Mouse (Mus musculus) stomach, embryonic 15.5 days (tissue): ENCODE measurements at regions not wholly inside any gene's neighbourhood (a gene's known extent, or its start where the extent isn't known, plus 50 kb on each side); places are given as distances from the start of the nearest gene placed in this dataset.

Source experiments
- ATAC-seq: fragments of 200-750 bp; cut with Nextera tagmentation; 2 replicates; pipeline ENCODE4 v1.8.0; 2017; ENCODE audit warnings: low read depth, moderate number of reproducible peaks, moderate TSS enrichment; ENCODE audit not compliant: insufficient read depth, low FRiP score
- H3K27ac ChIP-seq: fragments of 300-500 bp; sonication (generic); 2 replicates; pipeline ENCODE4 v1.5.1; 2015; ENCODE audit warnings: mild to moderate bottlenecking, inconsistent platforms
- H3K27me3 ChIP-seq: fragments of 300-500 bp; sonication (generic); replicated peaks from 2 replicates; pipeline ENCODE4 v1.6.1; 2015; ENCODE audit warnings: inconsistent platforms
- H3K36me3 ChIP-seq: fragments of 300-500 bp; sonication (generic); 2 replicates; pipeline ENCODE4 v1.6.1; 2015; ENCODE audit warnings: inconsistent platforms
- H3K4me1 ChIP-seq: fragments of 300-500 bp; sonication (generic); 2 replicates; pipeline ENCODE4 v1.6.1; 2015; ENCODE audit warnings: inconsistent platforms
- H3K4me2 ChIP-seq: fragments of 300-500 bp; sonication (generic); 2 replicates; pipeline ENCODE4 v1.6.1; 2015; ENCODE audit warnings: mild to moderate bottlenecking, inconsistent platforms
- H3K4me3 ChIP-seq: fragments of 300-500 bp; sonication (generic); replicated peaks from 2 replicates; pipeline ENCODE4 v1.5.1; 2015; ENCODE audit warnings: inconsistent platforms
- H3K9ac ChIP-seq: fragments of 300-500 bp; sonication (generic); 2 replicates; pipeline ENCODE4 v1.6.1; 2015; ENCODE audit warnings: inconsistent platforms
- H3K9me3 ChIP-seq: fragments of 300-500 bp; sonication (generic); 2 replicates; pipeline ENCODE4 v1.6.1; 2016; ENCODE audit warnings: inconsistent platforms
- WGBS: fragments of 180-500 bp; shearing (Covaris S2); methylation state at CpG from one replicate; pipeline ENCODE4 v1.1.7; 2015; 5-methylcytosine and 5-hydroxymethylcytosine counted together

GRCm38 (mm10) chr8:126727068-126727467 is 133.3 kb upstream of the Irf2bp2 start:
- Histone ChIP-seq H3K36me3 (no peaks in the 10 kb centered on the region), H3K27ac (no peak overlapping the region), H3K4me2 (no peak overlapping the region), H3K4me1 (peaks cover 5% of the 10 kb centered on the region; the same call in 1 of the 2 replicates), H3K9ac (no peak overlapping the region), H3K27me3 (no peaks in the 10 kb centered on the region), H3K4me3 (no peak overlapping the region), H3K9me3 (no peaks in the 10 kb centered on the region)
- WGBS: 94% methylated on average over 2 of the region's 2 CpGs
- ATAC-seq: no peak

GRCm38 (mm10) chr8:126723259-126724122 is 129.7 kb upstream of the Irf2bp2 start:
- H3K4me3 ChIP-seq: no peak overlapping the region
- H3K27ac ChIP-seq: no peak overlapping the region
- ATAC-seq: no peak
- WGBS: 79% methylated on average over 9 of the region's 9 CpGs
- H3K36me3 ChIP-seq: no peaks in the 10 kb centered on the region
- H3K4me2 ChIP-seq: no peak overlapping the region
- no peak overlapping the region for H3K9ac ChIP-seq
- no peaks in the 10 kb centered on the region for H3K9me3 ChIP-seq
- peaks cover 9% of the 10 kb centered on the region; the same call in 1 of the 2 replicates for H3K4me1 ChIP-seq
- H3K27me3 ChIP-seq: no peaks in the 10 kb centered on the region

GRCm38 (mm10) chr8:126721621-126722020 is 127.8 kb upstream of the Irf2bp2 start:
- Histone ChIP-seq H3K36me3 (no peaks in the 10 kb centered on the region), H3K9ac (no peak overlapping the region; the same call in 1 of the 2 replicates), H3K4me1 (peaks cover 9% of the 10 kb centered on the region; the same call in 1 of the 2 replicates), H3K27ac (0 out of 2 replicates have a peak overlapping the region, but pooled peaks have one; percentile 21), H3K27me3 (no peaks in the 10 kb centered on the region), H3K4me2 (no peak overlapping the region), H3K4me3 (no peak overlapping the region), H3K9me3 (no peaks in the 10 kb centered on the region)
- no peak; the same call in 1 of the 2 replicates for ATAC-seq
- WGBS: 56% methylated on average over 10 of the region's 10 CpGs

- Histone ChIP-seq H3K27me3 (no peaks in the 10 kb centered on the region), H3K36me3 (no peaks in the 10 kb centered on the region), H3K27ac (peak overlapping the region; percentile 21; the same call in 1 of the 2 replicates), H3K9ac (no peak overlapping the region), H3K4me2 (no peak overlapping the region), H3K4me1 (peaks cover 9% of the 10 kb centered on the region; the same call in 1 of the 2 replicates), H3K9me3 (no peaks in the 10 kb centered on the region), H3K4me3 (no peak overlapping the region)
- ATAC-seq: peak; percentile 48
- WGBS: 81% methylated on average over 4 of the region's 4 CpGs
Observed at GRCm38 (mm10) chr8:126720473-126721145, 126.8 kb upstream of the Irf2bp2 start.

GRCm38 (mm10) chr8:126719748-126720147 is 126.0 kb upstream of the Irf2bp2 start:
- 77% methylated on average over 2 of the region's 2 CpGs for WGBS

GRCm38 (mm10) chr8:126717652-126718155 is 123.9 kb upstream of the Irf2bp2 start:
- no peak overlapping the region for H3K9ac ChIP-seq
- 67% methylated on average over 2 of the region's 2 CpGs for WGBS
- peaks cover 15% of the 10 kb centered on the region for H3K4me1 ChIP-seq
- H3K27me3 ChIP-seq: no peaks in the 10 kb centered on the region
- ATAC-seq: no peak
- H3K36me3 ChIP-seq: no peaks in the 10 kb centered on the region
- H3K27ac ChIP-seq: no peak overlapping the region
- no peak overlapping the region for H3K4me2 ChIP-seq
- H3K4me3 ChIP-seq: no peak overlapping the region
- H3K9me3 ChIP-seq: no peaks in the 10 kb centered on the region

More at GRCm38 (mm10) chr8:126719748-126720147, 126.0 kb upstream of the Irf2bp2 start:
- no peaks in the 10 kb centered on the region for H3K36me3 ChIP-seq
- no peak overlapping the region for H3K27ac ChIP-seq
- no peak overlapping the region for H3K4me3 ChIP-seq
- no peaks in the 10 kb centered on the region for H3K27me3 ChIP-seq
- no peak overlapping the region for H3K9ac ChIP-seq
- peaks cover 9% of the 10 kb centered on the region; the same call in 1 of the 2 replicates for H3K4me1 ChIP-seq
- H3K4me2 ChIP-seq: no peak overlapping the region
- no peak for ATAC-seq
- H3K9me3 ChIP-seq: no peaks in the 10 kb centered on the region

GRCm38 (mm10) chr8:126715666-126716065 is 121.9 kb upstream of the Irf2bp2 start:
- 91% methylated on average over 1 of the region's 1 CpGs for WGBS
- no peak overlapping the region for H3K4me3 ChIP-seq
- no peak for ATAC-seq
- H3K36me3 ChIP-seq: no peaks in the 10 kb centered on the region
- no peak overlapping the region for H3K27ac ChIP-seq
- no peaks in the 10 kb centered on the region for H3K9me3 ChIP-seq
- no peak overlapping the region for H3K4me2 ChIP-seq
- H3K4me1 ChIP-seq: peaks cover 8% of the 10 kb centered on the region; the same call in 1 of the 2 replicates
- no peak overlapping the region for H3K9ac ChIP-seq
- no peaks in the 10 kb centered on the region for H3K27me3 ChIP-seq

- no peak overlapping the region for H3K4me3 ChIP-seq
- no peak overlapping the region for H3K27ac ChIP-seq
- peaks cover 8% of the 10 kb centered on the region; the same call in 1 of the 2 replicates for H3K4me1 ChIP-seq
- no peaks in the 10 kb centered on the region for H3K27me3 ChIP-seq
- H3K9ac ChIP-seq: no peak overlapping the region
- 38% methylated on average over 8 of the region's 8 CpGs for WGBS
- no peak overlapping the region for H3K4me2 ChIP-seq
- no peaks in the 10 kb centered on the region for H3K36me3 ChIP-seq
- no peak for ATAC-seq
- H3K9me3 ChIP-seq: no peaks in the 10 kb centered on the region
Observed at GRCm38 (mm10) chr8:126713602-126714145, 119.9 kb upstream of the Irf2bp2 start.

GRCm38 (mm10) chr8:126713181-126713580 is 119.4 kb upstream of the Irf2bp2 start:
- H3K36me3 ChIP-seq: no peaks in the 10 kb centered on the region
- H3K4me3 ChIP-seq: no peak overlapping the region
- H3K9ac ChIP-seq: no peak overlapping the region
- no peaks in the 10 kb centered on the region for H3K27me3 ChIP-seq
- H3K4me2 ChIP-seq: no peak overlapping the region
- peaks cover 8% of the 10 kb centered on the region; the same call in 1 of the 2 replicates for H3K4me1 ChIP-seq
- peak overlapping the region; percentile 51; the same call in 1 of the 2 replicates for H3K27ac ChIP-seq
- no peaks in the 10 kb centered on the region for H3K9me3 ChIP-seq
- no peak for ATAC-seq
- WGBS: 50% methylated on average over 4 of the region's 4 CpGs

GRCm38 (mm10) chr8:126712749-126713148 is 119.0 kb upstream of the Irf2bp2 start:
- Histone ChIP-seq H3K36me3 (no peaks in the 10 kb centered on the region), H3K9me3 (no peaks in the 10 kb centered on the region), H3K27ac (peak overlapping the region; percentile 51; the same call in 1 of the 2 replicates), H3K4me3 (no peak overlapping the region), H3K4me1 (peaks cover 8% of the 10 kb centered on the region; the same call in 1 of the 2 replicates), H3K27me3 (no peaks in the 10 kb centered on the region), H3K9ac (no peak overlapping the region), H3K4me2 (no peak overlapping the region)
- no peak for ATAC-seq
- WGBS: 56% methylated on average over 6 of the region's 6 CpGs

- H3K27me3 ChIP-seq: no peaks in the 10 kb centered on the region
- H3K27ac ChIP-seq: no peak overlapping the region
- 66% methylated on average over 2 of the region's 2 CpGs for WGBS
- H3K4me3 ChIP-seq: no peak overlapping the region
- no peak overlapping the region for H3K4me2 ChIP-seq
- H3K36me3 ChIP-seq: no peaks in the 10 kb centered on the region
- H3K4me1 ChIP-seq: peaks cover 8% of the 10 kb centered on the region; the same call in 1 of the 2 replicates
- ATAC-seq: no peak
- no peaks in the 10 kb centered on the region for H3K9me3 ChIP-seq
- no peak overlapping the region for H3K9ac ChIP-seq
Observed at GRCm38 (mm10) chr8:126708956-126709355, 115.2 kb upstream of the Irf2bp2 start.
